Mouse (Mus musculus) gastrocnemius, postnatal 25 days (tissue): Measurements from ENCODE around the gene Dnajb4. TPM values are rescaled to one million over a fixed set of nuclear protein-coding genes. Genes with fewer than 3 reads are reported as not detected.

Experiments
- DNase-seq: peaks from one replicate; pipeline ENCODE4 v3.0.0; 2022
- total RNA-seq, 2 experiments: library from RNA; stranded (reverse); gene quantifications; 1 replicate in 1 of 2; 2 replicates in 1 of 2; pipeline ENCODE4 v1.2.3; 2021

The Dnajb4 gene
- total RNA-seq, 2 experiments from 2014 or later: 43.3 to 47.7 TPM

DNA sequence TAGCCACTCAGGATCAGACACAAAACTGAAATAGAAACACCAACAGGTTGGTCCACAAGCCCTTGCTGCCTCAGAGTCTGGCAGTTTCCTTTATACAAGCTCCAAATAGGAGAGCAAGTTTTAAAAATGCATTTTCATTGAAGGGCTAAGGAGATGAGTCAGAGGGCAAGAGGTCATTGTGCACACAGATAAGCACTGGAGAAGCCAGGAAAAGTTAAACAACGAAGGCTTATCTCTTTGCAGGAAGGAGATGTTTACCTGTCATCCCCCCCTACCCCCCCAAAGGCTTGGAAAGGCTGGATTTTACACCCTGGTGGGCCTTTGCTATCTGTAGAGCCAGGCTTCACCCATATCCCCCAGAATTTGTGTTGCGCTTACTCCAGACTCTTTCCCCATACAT lies 38.9 kb downstream of the Dnajb4 start:
- DNase-seq: no peak

DNA sequence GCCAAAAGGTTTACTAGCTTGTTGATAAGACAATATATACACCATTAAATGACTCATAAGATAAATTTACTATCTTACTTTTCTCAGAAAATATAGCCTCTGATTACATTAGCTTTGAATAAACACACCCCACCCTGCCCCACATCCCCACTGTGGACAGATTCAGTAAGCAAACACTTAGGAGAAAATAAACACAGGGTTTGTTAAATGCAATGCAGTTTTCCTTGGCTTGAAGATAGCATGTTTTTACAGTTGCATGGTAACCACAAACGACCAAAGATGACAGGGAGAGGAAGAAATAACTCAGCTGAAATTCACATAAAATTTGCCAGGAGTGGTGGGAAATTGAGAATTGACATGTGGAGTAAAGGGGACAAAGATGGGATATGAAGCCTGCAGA lies 39.7 kb downstream of the Dnajb4 start:
- DNase-seq: no peak

DNA sequence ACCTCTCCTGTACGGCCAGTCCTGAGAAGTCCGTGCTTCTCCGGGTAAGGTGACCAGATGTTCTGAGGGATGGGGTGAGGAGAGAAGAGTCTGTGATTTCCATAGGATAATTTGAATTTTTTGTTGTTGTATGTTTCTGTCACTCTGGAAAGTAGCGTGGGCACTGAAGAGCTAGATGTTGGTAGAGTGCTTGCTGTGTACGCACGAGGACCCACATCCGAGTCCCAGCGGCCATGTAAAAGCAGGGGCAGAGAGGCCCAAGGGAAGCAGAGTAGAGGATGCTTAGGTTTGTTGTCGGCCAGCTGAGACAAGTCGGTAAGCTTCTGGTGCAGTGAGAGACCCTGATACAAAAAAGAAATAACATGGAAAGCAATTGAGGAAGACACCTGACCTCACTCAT lies 42.1 kb downstream of the Dnajb4 start:
- no peak for DNase-seq

DNA sequence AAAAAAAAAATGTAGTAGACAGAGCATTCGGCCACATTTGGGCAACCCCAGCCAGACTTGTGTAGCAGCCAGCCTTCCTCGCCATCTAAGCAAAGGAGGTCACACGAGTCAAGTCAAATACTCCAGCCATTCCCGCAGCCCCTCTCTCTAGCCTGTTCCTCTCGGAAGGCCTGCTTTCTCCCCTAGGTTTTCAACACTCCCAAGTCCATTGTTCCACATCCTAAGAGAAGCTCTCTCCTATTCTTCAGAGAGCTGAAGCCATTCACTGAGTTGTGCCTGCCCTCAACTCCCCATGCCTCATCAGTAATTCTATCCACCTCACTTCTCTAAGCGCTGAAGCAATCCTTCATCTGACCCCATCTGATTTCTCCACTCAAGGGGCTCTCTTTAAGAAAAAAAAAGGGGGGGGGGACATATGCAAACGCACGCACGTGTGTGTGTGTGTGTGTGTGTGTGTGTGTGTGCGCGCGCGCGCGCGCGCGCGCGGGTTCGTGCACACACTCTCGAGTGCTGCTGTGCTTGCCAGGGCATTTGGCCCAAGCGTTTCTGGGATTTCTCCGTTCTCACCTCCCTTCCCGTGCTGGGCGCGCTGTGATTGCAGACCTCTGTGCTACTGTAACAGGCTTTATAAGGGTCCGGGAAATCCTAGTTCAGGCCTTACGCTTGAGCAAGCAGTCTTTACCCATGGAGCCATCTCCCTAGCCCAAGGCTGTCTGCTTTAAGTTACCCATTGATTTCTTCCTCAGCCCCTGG lies 43.2 kb downstream of the Dnajb4 start:
- DNase-seq: no peak

DNA sequence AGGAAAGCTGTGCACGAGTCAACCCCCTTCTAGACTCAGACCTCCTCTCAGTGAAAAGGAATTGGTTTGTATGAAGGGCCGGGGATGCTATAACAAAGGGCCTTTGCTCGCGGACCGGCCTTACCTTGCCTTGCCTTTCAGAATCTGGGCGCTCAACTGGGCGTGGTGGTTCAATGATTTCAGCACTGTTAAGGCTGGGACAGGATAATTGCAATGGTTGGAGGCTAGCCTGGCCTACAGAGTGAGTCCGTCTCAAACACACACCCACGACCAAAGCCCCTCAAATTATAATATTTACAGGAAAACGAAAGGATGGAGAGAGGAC lies 44.0 kb downstream of the Dnajb4 start, which contains the start of gene Gipc2:
Gene Gipc2, minus strand, starts transcription at position 132 of the 325 bp plus-strand sequence.
- DNase-seq: no peak

DNA sequence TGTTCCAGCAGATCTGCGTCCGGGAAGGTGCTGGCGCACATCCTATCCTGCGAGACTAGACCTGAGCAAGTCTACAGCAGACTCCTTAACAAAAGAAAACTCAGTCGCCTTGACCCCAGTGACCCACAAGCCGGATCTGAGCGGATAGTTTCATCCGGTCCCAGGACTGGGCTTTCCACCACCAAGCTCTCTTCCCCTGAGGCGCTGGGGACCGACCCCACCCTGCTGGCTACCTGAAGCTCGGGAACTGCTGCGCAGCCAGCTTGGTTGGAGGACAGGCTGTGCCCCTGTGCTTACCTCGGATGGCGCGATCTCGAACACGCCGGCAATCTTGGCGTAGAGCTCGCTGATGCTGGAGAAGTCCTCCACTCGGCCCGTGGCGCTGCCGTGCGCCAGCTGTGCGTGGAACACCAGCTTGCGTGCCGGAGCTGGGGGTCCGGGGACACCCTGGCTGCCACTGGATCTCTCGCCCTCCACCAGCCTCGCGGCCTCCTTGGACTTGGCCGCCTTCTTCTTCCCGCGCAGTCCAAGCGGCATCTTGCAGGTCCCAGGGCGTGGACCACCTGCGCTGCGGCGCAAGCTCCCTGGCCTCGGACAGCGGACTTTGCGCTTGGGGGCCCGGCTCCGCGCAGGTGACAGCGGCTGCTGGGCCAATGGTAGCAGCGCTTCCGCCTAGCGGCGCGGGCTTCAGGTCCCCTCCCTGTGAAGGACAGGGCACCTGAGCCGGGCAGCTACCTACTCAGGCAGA lies 44.6 kb downstream of the Dnajb4 start:
- no peak for DNase-seq

DNA sequence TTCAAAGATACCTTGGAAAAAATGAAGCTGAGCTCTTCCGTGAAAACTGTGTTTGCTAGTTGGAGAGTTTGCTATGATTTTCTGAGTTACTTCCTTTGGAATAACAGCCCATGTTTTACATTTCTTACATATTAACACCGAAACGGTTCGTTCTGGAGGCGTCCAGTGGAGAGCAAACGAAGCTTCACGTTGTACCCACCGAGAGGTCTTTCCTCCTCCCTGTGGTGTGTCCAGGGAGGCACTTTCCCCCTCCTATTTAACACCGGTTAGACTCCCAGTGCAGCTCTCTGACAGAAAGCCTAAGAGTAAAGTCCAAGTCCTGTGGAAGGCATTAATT lies 45.1 kb downstream of the Dnajb4 start:
- DNase-seq: no peak

DNA sequence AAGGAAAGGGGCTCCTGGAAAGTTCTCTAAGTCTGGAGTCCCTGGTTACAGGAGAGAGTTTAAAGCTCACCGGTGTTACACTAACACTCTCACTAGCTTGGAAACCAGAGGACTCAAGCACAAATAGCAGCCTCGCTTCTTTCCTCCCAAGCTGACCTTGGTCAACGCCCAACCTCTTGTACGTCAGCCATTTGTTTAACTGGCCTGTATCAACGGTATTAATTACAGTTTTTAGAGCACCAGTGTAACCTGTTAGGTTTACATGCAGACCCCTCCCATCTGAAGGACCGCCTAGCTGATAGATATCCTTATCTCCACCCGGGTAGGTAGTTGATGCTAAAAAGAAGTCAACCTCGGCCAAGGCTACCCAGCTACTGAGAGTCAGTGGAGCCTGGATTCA lies 46.8 kb downstream of the Dnajb4 start:
- DNase-seq: no peak

DNA sequence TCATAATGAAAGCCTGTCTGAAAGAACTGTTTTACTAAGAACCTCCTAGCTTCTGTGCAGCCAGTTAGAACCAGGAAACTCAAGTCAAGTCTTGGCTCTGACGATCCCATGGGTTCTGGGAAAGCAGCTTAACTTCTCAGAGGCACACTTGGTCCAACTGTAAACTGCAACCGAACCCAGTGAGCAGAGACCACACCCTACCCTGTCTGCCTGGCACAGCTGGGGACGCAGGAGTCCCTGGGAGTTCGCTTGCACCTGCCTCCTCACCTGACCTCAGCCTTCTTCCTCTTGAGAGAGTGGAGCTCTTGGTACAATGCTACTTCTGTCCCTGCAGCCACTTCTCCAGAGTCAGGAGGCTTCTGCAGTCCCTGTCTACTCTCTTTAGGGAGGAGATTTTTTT lies 49.5 kb downstream of the Dnajb4 start:
- DNase-seq: no peak

DNA sequence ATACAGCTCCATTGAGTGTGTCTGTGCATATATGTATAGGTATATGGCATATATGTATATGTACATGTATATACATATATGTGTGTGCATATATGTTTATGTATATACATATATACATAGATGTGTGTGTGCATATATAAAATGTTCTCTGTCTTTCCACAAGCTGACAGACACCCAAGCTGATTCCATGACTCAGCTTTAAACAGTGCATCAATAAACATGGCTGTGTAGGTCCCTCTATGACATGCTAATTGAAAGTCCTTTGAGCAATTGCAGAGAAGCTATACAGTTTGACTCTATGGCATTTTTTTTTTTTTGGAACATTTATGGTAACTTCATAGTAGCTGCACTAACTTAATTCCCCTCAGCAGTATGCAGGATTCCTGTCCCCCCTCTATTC lies 50.8 kb downstream of the Dnajb4 start:
- no peak for DNase-seq

DNA sequence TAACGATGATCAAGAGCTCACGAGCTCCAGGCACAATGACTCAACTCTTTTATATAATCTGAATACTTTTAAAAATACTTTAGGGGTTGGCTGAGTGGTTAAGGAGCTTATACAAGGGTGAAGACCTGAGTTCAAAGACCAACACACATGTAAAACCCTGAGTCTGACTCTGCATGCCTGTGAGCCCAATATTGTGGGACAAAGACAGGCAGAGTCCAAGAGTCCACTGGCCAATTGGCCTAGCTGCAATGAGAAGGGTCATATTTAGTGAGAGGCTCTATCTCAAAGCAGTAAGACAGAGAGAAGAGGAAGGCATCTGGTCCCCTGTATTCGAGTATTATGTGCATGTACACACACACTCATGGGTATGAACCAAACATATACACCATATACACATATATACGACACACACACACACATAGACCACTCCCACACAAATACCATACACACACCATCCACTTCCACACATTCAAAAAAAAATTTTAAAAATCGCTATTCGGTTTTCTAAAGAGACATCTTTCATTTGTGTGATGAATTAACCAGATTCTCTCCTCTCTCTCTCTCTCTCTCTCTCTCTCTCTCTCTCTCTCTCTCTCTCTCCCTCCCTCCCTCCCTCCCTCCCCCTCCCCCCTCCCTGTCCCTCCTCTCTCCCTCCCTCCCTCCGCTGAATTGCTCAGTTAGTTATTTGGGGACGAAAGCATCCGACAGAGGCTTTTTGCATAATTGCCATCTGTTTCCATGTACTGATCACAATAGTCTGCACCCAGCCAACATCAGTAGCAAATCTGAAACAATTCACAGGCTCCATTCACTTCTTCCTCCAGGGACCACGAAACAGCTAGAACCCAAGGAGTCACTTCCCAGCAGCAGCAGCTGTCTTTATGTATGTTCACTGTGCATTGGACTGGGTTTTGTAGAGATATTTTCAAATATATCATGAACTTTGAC lies 51.5 kb downstream of the Dnajb4 start:
- no peak for DNase-seq

DNA sequence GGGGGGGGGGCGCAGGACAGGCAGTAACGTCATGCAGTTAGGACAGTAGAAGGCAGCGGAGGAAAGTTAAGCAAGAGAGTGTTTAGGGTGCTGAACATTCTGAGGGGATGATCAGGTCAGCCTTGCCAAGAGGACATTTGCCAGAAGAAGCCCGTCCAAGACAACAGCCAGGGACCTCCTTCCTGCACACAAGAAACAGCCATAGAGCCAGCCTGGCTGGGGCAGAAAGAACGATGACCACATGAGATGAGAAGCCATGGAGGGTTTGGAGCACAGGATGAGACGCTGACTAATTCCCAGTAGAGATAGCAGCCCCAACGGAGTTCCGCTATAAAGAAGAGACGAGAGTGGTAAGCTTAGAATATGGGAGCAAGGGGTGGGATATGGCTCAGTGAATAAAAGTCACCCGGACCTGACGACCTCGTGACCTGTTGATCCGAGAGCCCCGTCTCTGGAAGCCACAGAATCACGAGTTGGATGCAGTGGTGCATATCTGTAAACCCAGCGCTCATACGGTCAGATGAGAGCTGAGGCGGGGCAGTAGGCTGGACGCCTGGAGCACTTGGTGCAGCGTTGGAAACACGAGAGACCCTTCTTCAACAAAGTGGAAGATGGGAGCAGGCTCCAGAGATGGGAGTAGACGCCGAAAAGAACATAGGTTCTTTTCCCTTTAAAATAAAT lies 53.1 kb downstream of the Dnajb4 start:
- DNase-seq: no peak

DNA sequence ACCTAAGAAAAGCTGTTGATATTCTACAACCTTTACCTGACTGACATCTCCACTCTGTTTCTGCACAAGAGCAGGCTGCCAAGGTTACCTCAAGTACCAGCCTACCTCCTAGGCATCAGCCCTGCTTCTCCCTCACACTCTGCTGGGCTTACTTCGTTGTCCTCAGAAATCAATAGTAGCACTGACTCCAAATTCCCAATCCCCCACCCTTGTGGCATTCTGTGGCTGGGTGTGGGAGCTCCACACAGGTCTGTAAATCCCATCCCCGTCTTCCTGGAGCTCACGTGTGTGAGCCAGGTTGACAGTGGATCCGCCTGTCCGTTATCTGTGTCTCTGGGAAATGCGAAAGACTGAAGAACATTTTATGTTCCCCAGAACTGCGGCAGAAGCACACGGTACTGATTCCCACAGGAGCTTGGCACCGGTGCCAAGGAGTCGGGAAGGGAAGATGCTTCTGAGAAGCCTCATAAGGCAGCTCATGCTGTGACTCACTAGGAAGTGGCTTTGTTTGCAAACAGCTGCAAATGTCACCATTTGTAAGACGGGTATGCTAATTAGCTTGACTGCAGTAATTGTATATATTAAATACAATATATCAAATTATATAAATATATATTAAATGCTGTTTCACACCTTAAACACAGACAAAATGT lies 54.7 kb downstream of the Dnajb4 start:
- no peak for DNase-seq

DNA sequence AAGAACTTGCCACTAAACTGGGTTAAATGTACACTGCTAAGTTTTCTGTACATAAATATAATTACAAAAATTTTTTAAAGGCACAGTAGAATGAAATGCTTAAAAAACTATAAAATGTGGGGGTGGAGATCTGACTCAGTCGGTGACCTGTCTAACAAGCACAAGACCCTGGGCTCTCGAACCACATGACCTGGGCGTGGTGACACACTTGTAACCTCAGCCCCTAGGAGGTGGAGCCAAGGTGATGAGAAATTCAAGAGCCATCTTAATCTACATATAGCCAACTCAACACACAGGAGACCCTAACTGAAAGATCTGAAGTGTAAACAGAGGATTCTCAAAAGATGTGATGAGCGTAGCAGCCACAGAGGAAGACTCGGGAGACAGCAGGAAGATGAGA lies 56.0 kb downstream of the Dnajb4 start:
- no peak for DNase-seq

DNA sequence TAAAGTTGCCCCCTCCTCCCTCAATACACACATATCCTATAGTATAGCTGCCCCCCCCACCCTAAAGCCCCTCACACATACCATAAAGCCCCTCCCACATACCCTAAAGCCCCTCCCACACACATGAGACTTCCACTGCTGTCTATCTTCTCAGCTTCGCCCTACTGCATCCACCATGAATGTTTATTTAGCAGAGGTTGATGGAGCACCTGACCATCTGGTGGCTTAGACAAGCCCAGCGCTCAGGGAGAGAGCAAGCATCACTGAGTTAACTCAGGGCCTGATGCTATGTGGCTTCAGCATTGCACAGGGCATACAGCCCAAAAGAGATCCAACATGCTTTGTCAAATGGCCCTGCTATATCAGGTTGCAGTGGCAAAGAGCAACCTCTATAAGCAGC lies 57.0 kb downstream of the Dnajb4 start:
- DNase-seq: no peak

DNA sequence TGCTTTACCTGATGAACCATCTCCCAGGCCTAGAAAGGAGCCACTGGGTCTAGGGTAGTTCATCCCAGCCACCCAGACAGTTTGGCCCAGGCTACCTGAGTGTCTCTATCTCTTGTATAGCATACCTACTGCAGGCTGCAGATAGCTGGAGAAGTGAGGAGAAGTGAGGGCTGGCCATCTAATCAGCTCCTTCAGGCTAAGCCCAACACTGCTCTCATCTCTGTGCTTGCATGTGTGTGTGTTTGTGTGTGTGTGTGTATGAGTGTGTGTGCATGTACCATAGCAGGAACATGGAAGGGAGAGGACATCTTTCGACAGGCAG lies 57.7 kb downstream of the Dnajb4 start:
- no peak for DNase-seq

DNA sequence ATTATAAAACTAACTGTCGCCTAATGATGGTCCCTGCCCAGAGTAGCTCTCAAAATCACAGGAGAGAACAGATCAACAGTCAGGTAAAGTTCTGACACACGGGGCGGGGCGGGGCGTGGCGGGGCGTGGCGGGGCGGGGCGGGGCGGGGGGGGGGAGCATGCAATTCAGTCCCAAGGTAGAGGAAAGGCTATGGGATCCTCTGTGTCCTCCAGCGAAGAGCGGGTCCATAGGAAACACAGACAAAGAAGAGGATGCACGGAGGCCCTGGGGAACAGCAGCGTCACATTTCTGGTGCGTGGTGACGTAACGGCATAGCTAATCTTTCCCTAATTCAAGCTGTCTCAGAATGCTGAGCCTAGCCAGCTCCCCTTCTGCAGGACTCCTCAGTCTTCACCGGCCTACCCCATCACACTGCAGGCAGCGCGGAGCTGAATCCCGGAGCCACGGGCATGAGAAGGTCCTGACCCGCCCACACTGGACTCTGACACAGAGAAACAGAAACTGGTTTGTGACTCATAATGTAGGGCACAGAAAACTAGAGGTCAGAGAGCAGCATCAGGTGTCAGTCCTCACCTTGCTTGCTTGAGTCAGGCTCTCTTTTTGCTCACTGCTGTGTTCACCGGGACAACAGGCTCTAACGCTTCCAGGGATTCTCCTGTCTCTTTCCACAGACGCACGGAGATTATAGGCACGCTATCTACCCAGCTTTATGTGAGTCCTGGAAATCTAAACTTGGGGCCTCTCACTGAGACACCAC lies 58.2 kb downstream of the Dnajb4 start:
- DNase-seq: no peak

DNA sequence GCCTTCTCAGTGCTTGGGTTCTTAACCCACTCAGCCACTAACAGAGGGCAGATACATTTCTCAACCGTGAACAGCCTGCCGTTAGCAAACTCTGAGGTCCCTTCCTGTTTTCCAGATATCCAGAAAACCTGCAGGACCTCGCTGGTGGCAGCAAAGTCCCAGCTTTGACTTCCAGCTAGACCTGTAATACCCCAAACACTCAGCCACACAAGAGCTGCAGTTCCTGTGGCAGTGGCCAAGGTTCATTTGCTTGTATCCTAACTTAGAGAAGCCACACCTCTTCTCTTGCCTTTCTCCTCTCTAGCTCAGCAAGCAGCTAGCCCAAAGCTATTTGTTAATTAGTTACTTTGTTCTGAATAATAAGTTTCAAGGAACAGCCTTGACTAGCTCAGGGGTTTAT lies 60.2 kb downstream of the Dnajb4 start:
- DNase-seq: peak; percentile 11

DNA sequence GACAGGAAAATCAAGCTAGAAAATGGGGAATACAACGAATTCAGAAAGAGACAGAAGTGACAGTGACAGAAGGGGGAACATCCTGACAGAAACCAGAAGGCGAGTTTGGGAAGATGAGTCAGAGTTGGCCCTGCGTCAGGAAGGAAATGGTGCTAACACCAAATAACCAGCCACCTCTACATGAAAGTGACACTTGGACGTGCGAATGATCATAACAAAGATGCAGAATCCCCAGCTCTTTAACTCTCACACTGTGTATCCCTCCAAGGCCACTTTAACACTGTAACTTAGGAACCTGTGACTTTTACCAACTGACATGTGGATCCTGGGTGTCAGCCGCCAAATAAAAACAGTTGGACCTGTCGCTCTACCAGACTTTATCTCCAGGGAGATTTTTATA lies 60.7 kb downstream of the Dnajb4 start:
- DNase-seq: no peak

DNA sequence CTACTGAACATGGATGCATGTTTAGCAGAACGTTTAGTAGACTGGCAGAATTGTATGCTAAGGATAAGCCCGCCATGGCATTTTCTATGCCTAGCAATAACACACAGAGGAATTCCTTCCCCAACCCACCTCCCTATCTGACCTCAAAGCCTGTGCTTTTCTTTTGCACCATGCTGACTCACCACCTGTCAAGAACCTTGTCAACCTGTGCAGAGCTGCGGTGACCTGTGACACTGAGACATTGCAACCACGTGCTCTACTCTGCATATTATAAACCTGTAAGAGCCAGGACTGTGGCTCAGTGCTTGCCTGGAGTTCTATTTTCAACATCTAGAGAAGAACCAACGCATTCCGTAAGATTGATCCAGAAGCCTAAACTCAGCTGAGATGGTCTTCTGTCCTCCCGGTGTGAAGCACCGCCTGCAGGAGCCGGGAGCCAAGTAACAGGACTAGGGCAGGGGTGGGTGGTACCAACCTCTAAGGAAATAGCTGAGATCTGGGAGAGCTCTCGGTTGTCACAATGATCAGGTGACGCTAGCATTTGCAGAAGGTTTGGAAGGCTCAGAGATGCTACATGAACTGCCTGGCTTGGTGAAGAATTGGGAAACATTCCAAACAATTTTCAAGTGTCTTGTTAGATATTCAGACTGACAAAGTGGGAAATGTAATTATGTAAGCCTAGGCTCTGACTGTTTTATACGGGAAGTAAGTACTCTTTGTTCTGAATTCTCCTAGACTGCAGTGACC lies 62.8 kb downstream of the Dnajb4 start:
- no peak for DNase-seq

DNA sequence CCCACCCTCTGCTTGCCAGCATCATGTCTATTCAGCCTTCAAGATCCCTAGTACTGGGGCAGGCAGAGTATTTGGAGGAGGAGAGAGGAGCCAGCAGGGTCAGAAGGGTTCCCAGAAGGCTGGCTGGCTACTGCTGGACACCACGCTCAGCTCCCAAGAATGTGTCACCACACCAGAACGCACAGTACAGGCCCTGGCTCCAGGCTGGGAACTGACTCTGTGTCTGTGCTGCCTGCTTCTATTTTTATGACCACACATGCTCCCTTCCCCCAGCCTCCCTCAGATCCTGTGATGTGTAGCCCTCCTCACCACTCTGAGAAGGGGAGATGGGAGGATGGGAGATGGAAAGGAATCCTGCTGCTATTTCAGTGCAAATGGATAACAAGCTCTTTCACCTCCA lies 64.9 kb downstream of the Dnajb4 start:
- peak; percentile 78 for DNase-seq
